8 mouse cellular contexts compared by ENCODE assay signal in the genomic region with DNA sequence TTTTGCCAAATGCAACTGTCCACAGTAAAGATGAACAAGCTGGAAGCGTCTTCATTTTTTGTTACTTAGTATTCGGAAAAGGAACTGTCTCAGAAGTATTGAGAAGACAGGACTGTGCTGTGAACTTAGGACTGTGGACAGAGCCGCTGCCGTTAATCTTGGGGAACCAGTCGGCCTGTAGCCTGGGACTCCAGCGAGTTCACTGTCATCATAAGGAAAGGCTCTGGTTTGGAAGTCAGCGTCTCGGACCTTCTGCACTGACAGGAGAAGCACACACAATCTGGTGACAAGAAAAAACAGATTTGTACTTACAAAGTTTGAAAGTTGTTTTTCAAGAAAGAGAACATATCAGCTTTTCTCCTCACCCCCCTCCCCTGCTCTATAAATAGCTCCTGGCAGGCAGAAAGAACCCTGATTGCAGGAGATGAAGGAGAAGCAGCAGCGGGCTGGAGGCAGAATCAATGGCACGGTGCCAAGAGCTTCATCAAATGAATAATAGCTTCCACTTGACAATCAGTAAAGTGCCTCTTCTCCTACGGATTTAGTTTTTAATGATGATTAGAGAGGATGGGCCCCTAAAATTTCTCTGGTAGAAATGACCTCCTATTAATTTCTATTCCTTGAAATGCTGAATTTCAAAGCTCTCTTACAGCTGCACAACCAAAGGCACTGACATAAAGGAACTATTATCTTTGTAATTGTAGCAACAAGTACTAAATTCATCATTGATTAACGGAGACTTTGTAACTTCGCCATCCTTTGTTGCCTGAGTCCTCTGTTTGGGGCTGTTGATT.
A peak's percentile ranks its signal among the peaks of the same experiment; 100 is the strongest.
DNase-seq lines count a peak whose midpoint lies in the region; ATAC-seq lines count a peak whose summit lies in the region.

No protein-coding gene starts in this region.

- no peaks in the 10 kb centered on the region for H3K4me1 ChIP-seq in kidney, embryonic 16.5 days (ENCODE audit: insufficient read depth, low read length)
- H3K4me1 ChIP-seq in forebrain, embryonic 15.5 days = peaks cover 19% of the 10 kb centered on the region
- peaks cover 12% of the 10 kb centered on the region for H3K4me1 ChIP-seq in midbrain, embryonic 16.5 days (ENCODE audit: control insufficient read depth, insufficient read depth, low read length)

- no peak for DNase-seq in kidney, adult 9 months
- DNase-seq in adrenal gland, postnatal 25 days = peak; percentile 53
- DNase-seq in layer of hippocampus, adult 18-20 months (ENCODE audit: low spot score in 2 of 2) = peak; percentile 50 to 75
- no peak for DNase-seq in yolk sac, embryonic 10.5 days (ENCODE audit: low spot score)

- H3K4me2 ChIP-seq in kidney, embryonic 16.5 days (replicated peaks; ENCODE audit: low read depth, low read length) = peak overlapping the region; percentile 5; the same call in 1 of the 2 replicates
- peak overlapping the region; percentile 7; the same call in 1 of the 2 replicates for H3K4me2 ChIP-seq in forebrain, embryonic 15.5 days (replicated peaks)
- peak overlapping the region; percentile 18 for H3K4me2 ChIP-seq in midbrain, embryonic 16.5 days (ENCODE audit: low read length)

- peak; percentile 51; the same call in 1 of the 2 replicates for ATAC-seq in kidney, embryonic 16.5 days (ENCODE audit: low FRiP score, low TSS enrichment)
- peak; percentile 91 for ATAC-seq in forebrain, embryonic 15.5 days (replicated peaks)
- peak; percentile 68 for ATAC-seq in midbrain, embryonic 16.5 days
- ATAC-seq in CD4-positive, CD25-positive, alpha-beta regulatory T cell, adult 4 months = no peak

- H3K27ac ChIP-seq in kidney, embryonic 16.5 days (ENCODE audit: low read length) = no peak overlapping the region
- peak overlapping the region; percentile 41; the same call in 1 of the 2 replicates for H3K27ac ChIP-seq in forebrain, embryonic 15.5 days (replicated peaks)
- no peak overlapping the region for H3K27ac ChIP-seq in midbrain, embryonic 16.5 days (ENCODE audit: low read length)

- H3K36me3 ChIP-seq in kidney, embryonic 16.5 days (ENCODE audit: insufficient read depth, low read length) = no peaks in the 10 kb centered on the region
- H3K36me3 ChIP-seq in forebrain, embryonic 15.5 days = no peaks in the 10 kb centered on the region
- H3K36me3 ChIP-seq in midbrain, embryonic 16.5 days (ENCODE audit: control insufficient read depth, insufficient read depth, low read length) = no peaks in the 10 kb centered on the region

- H3K9me3 ChIP-seq in kidney, embryonic 16.5 days (ENCODE audit: low read length) = no peaks in the 10 kb centered on the region
- no peaks in the 10 kb centered on the region for H3K9me3 ChIP-seq in forebrain, embryonic 15.5 days
- no peaks in the 10 kb centered on the region for H3K9me3 ChIP-seq in midbrain, embryonic 16.5 days (replicated peaks; ENCODE audit: control insufficient read depth, low read length, poor library complexity, severe bottlenecking)

- 17% methylated on average over 13 of the region's 13 CpGs for WGBS in kidney, embryonic 16.5 days
- 18% methylated on average over 13 of the region's 13 CpGs for WGBS in forebrain, embryonic 15.5 days
- WGBS in midbrain, embryonic 16.5 days = 29% methylated on average over 13 of the region's 13 CpGs

- no peak overlapping the region for H3K9ac ChIP-seq in kidney, embryonic 16.5 days (replicated peaks; ENCODE audit: low read length)
- no peak overlapping the region for H3K9ac ChIP-seq in forebrain, embryonic 15.5 days (replicated peaks)
- no peak overlapping the region for H3K9ac ChIP-seq in midbrain, embryonic 16.5 days (ENCODE audit: low read depth, low read length)

- H3K4me3 ChIP-seq in kidney, embryonic 16.5 days (ENCODE audit: low read length) = no peak overlapping the region
- H3K4me3 ChIP-seq in forebrain, embryonic 15.5 days = no peak overlapping the region
- no peak overlapping the region for H3K4me3 ChIP-seq in midbrain, embryonic 16.5 days (ENCODE audit: low read depth, low read length)

- H3K27me3 ChIP-seq in kidney, embryonic 16.5 days (ENCODE audit: insufficient read depth, low read length) = no peaks in the 10 kb centered on the region
- H3K27me3 ChIP-seq in forebrain, embryonic 15.5 days = no peaks in the 10 kb centered on the region
- peaks cover 2% of the 10 kb centered on the region; the same call in 1 of the 2 replicates for H3K27me3 ChIP-seq in midbrain, embryonic 16.5 days (ENCODE audit: control insufficient read depth, insufficient read depth, low read depth, low read length)

Comparison
In these comparisons a context has a peak if more than half of its experiments do, and no peak if none do; other contexts are left out.
1. DNase-seq: peak in adrenal gland, postnatal 25 days (single experiment) and layer of hippocampus, adult 18-20 months (2 of 2); none in kidney, adult 9 months (single experiment) and yolk sac, embryonic 10.5 days (single experiment).
2. Peak in every context shown above with its lines, with median percentiles within 50 percentile points of each other: H3K4me2 ChIP-seq.